Mouse (Mus musculus) ES-E14 (cell line): Measurements from ENCODE around the gene Fam3c. TPM values are rescaled to one million over a fixed set of nuclear protein-coding genes. Genes with fewer than 3 reads are reported as not detected.

ENCODE experiments used
- DNase-seq: peaks from one replicate; pipeline ENCODE4 v3.0.0-alpha.2; 2013; ENCODE audit warnings: low read depth, low spot score
- H3K27ac ChIP-seq: 2 replicates; pipeline ENCODE4 v1.5.1; 2012; ENCODE audit warnings: low read depth, mild to moderate bottlenecking, low read length, moderate library complexity, mixed read lengths; ENCODE audit not compliant: poor library complexity, insufficient read depth, severe bottlenecking
- H3K36me3 ChIP-seq: 2 replicates; pipeline ENCODE4 v1.6.1; 2012; ENCODE audit warnings: mild to moderate bottlenecking, low read length, moderate library complexity, mixed read lengths; ENCODE audit not compliant: control insufficient read depth, poor library complexity, insufficient read depth, severe bottlenecking
- H3K4me1 ChIP-seq, 2 experiments: fragments of 150-350 bp in 1 of 2; sonication (generic) in 1 of 2; 2 replicates each; pipeline ENCODE4 v1.6.1; 2012; ENCODE audit warnings: low read length in 2 of 2, mild to moderate bottlenecking in 1 of 2, mixed read lengths in 1 of 2; ENCODE audit not compliant: control insufficient read depth in 2 of 2, insufficient read depth in 2 of 2, poor library complexity in 1 of 2
- H3K4me3 ChIP-seq, 2 experiments: fragments of 150-350 bp in 1 of 2; sonication (generic) in 1 of 2; 2 replicates each; pipeline ENCODE4 v1.5.1; 2012; ENCODE audit warnings: low read length in 2 of 2, low read depth in 1 of 2, mild to moderate bottlenecking in 1 of 2, mixed read lengths in 1 of 2; ENCODE audit not compliant: insufficient read depth in 1 of 2, poor library complexity in 1 of 2, severe bottlenecking in 1 of 2
- H3K9ac ChIP-seq: 2 replicates; pipeline ENCODE4 v1.6.1; 2012; ENCODE audit warnings: low read depth, mild to moderate bottlenecking, low read length, mixed read lengths; ENCODE audit not compliant: poor library complexity, insufficient read depth, severe bottlenecking
- H3K9me3 ChIP-seq: fragments of 150-350 bp; sonication (generic); 2 replicates; pipeline ENCODE4 v1.6.1; 2012; ENCODE audit warnings: low read depth, mild to moderate bottlenecking, low read length; ENCODE audit not compliant: control insufficient read depth, insufficient read depth
- CHD2 ChIP-seq: IDR thresholded peaks from 2 replicates; pipeline ENCODE4 v1.6.1; 2014; ENCODE audit warnings: mild to moderate bottlenecking, low read depth, low read length, inconsistent platforms
- HCFC1 ChIP-seq: IDR thresholded peaks from 2 replicates; pipeline ENCODE4 v1.6.1; 2012; ENCODE audit warnings: low read length, inconsistent platforms, borderline replicate concordance; ENCODE audit not compliant: insufficient read depth
- MAFK ChIP-seq: IDR thresholded peaks from 2 replicates; pipeline ENCODE4 v1.6.1; 2014; ENCODE audit warnings: mild to moderate bottlenecking, low read depth, low read length, inconsistent platforms; ENCODE audit not compliant: insufficient read depth
- ZC3H11A ChIP-seq: IDR thresholded peaks from 2 replicates; pipeline ENCODE4 v1.6.1; 2012; ENCODE audit warnings: low read depth, mild to moderate bottlenecking, inconsistent platforms, low read length, borderline replicate concordance
- ZNF384 ChIP-seq: IDR thresholded peaks from 2 replicates; pipeline ENCODE4 v1.6.1; 2012; ENCODE audit warnings: low read depth, low read length, inconsistent platforms
- in situ Hi-C, 2 experiments: fragments of 600-800 bp; cut with MboI; formaldehyde crosslinking; loops; one replicate each; pipeline ENCODE4 v1.15.1; 2025; ENCODE audit warnings: low sequenced_read_pairs in 2 of 2, inconsistent platforms in 1 of 2; ENCODE audit not compliant: unreplicated experiment in 2 of 2
- total RNA-seq: library from RNA; depleted of rRNA; stranded (reverse); fragments of 300-350 nt; gene quantifications from 2 replicates; pipeline ENCODE4 v1.2.3, GENCODE M21; 2012

The Fam3c gene
- total RNA-seq, 1 experiment: 68.2 TPM

- no peak for DNase-seq
- TF ChIP-seq CHD2: no peak
- Histone ChIP-seq H3K36me3 (no peaks in the 10 kb centered on the region), H3K9me3 (no peaks in the 10 kb centered on the region), H3K27ac (no peak overlapping the region), H3K9ac (no peak overlapping the region), H3K4me1 (no peaks in the 10 kb centered on the region), H3K4me3 (no peak overlapping the region)
- in situ Hi-C loops: no loop called here
These were observed 29.3 kb upstream of the Fam3c start for GRCm38 (mm10) chr6:22385254-22385870.

GRCm38 (mm10) chr6:22380269-22380668, 24.2 kb upstream of the Fam3c start:
- in situ Hi-C loops: no loop called here
- H3K9me3 ChIP-seq: no peaks in the 10 kb centered on the region
- H3K9ac ChIP-seq: no peak overlapping the region
- no peaks in the 10 kb centered on the region for H3K4me1 ChIP-seq
- TF ChIP-seq CHD2: no peak
- TF ChIP-seq MAFK: no peak
- TF ChIP-seq ZNF384: no peak
- TF ChIP-seq ZC3H11A: no peak
- no peak for TF ChIP-seq HCFC1
- no peaks in the 10 kb centered on the region for H3K36me3 ChIP-seq
- no peak overlapping the region for H3K4me3 ChIP-seq
- no peak for DNase-seq
- no peak overlapping the region for H3K27ac ChIP-seq

GRCm38 (mm10) chr6:22379831-22380230, 23.8 kb upstream of the Fam3c start:
- TF ChIP-seq HCFC1 (no peak), CHD2 (no peak), ZC3H11A (no peak), ZNF384 (no peak), MAFK (no peak)
- H3K36me3 ChIP-seq: no peaks in the 10 kb centered on the region
- no peak overlapping the region for H3K9ac ChIP-seq
- in situ Hi-C loops: no loop called here
- no peak overlapping the region for H3K27ac ChIP-seq
- no peak for DNase-seq
- no peak overlapping the region for H3K4me3 ChIP-seq
- H3K4me1 ChIP-seq: no peaks in the 10 kb centered on the region
- H3K9me3 ChIP-seq: no peaks in the 10 kb centered on the region

- no peaks in the 10 kb centered on the region for H3K36me3 ChIP-seq
- H3K4me1 ChIP-seq: no peaks in the 10 kb centered on the region
- TF ChIP-seq ZC3H11A: no peak
- TF ChIP-seq CHD2: no peak
- TF ChIP-seq ZNF384: no peak
- no peak for TF ChIP-seq MAFK
- no peak for TF ChIP-seq HCFC1
- H3K27ac ChIP-seq: no peak overlapping the region
- no peak overlapping the region for H3K9ac ChIP-seq
- no peak for DNase-seq
- H3K9me3 ChIP-seq: no peaks in the 10 kb centered on the region
- no peak overlapping the region for H3K4me3 ChIP-seq
- in situ Hi-C loops: no loop called here
These were observed 22.4 kb upstream of the Fam3c start for GRCm38 (mm10) chr6:22378462-22378861.

GRCm38 (mm10) chr6:22374791-22375190, 18.7 kb upstream of the Fam3c start:
- Histone ChIP-seq H3K27ac (no peak overlapping the region), H3K9me3 (no peaks in the 10 kb centered on the region), H3K4me1 (no peaks in the 10 kb centered on the region), H3K9ac (no peak overlapping the region), H3K36me3 (no peaks in the 10 kb centered on the region), H3K4me3 (no peak overlapping the region)
- no peak for DNase-seq
- TF ChIP-seq CHD2 (no peak), ZNF384 (no peak)
- in situ Hi-C loops: no loop called here
